Mouse (Mus musculus): Measurements from ENCODE around the gene Alk. TPM values are rescaled to one million over a fixed set of nuclear protein-coding genes. Genes with fewer than 3 reads are reported as not detected.

Alk gene
- total and polyA plus RNA-seq, 3 experiments: not detected

GRCm38 (mm10) chr17:72012775-72013174 is 591.7 kb downstream of the Alk start:
- H3K36me3 ChIP-seq (ENCODE audit: control insufficient read depth in 1 of 2, insufficient read depth in 2 of 2, low read length in 2 of 2): no peaks in the 10 kb centered on the region
- H3K27ac ChIP-seq (ENCODE audit: control insufficient read depth, low read depth, low read length): no peak overlapping the region
- TF ChIP-seq MYC (IDR thresholded peaks at IDR 0.05; ENCODE audit: low read depth, low read length) (no peak), POLR2AphosphoS2 (IDR thresholded peaks at IDR 0.05; ENCODE audit: low read length) (no peak), ETS1 (IDR thresholded peaks at IDR 0.05; ENCODE audit: low read depth, low read length) (no peak), GATA1 (IDR thresholded peaks at IDR 0.05; ENCODE audit: low read depth, low read length) (no peak), TBP (IDR thresholded peaks at IDR 0.05; ENCODE audit: low read depth, low read length) (no peak), ZC3H11A (IDR thresholded peaks at IDR 0.05; ENCODE audit: low read depth, low read length) (no peak), MAZ (IDR thresholded peaks at IDR 0.05; ENCODE audit: low read depth, low read length) (no peak), MAFK (IDR thresholded peaks at IDR 0.05; ENCODE audit: borderline replicate concordance, low read depth, low read length) (no peak), RAD21 (IDR thresholded peaks at IDR 0.05; ENCODE audit: low read depth, low read length) (no peak)
- H3K9ac ChIP-seq (ENCODE audit: control insufficient read depth, low read depth, low read length, poor library complexity, severe bottlenecking): no peak overlapping the region
- H3K27me3 ChIP-seq (ENCODE audit: control insufficient read depth in 1 of 2, insufficient read depth in 2 of 2, low read length in 2 of 2): no peaks in the 10 kb centered on the region
- H3K4me1 ChIP-seq (ENCODE audit: control insufficient read depth in 1 of 2, insufficient read depth in 2 of 2, low read length in 2 of 2): no peaks in the 10 kb centered on the region
- no peaks in the 10 kb centered on the region for H3K79me2 ChIP-seq (ENCODE audit: control insufficient read depth, insufficient read depth, low read length, poor library complexity)
- no peaks in the 10 kb centered on the region for H3K9me3 ChIP-seq (replicated peaks; ENCODE audit: insufficient read depth, low read length)
- H3K4me3 ChIP-seq (ENCODE audit: control insufficient read depth in 1 of 2, insufficient read depth in 1 of 2, low read depth in 2 of 2, low read length in 2 of 2): no peak overlapping the region
- no peak for DNase-seq (ENCODE audit: low read depth, low spot score)

GRCm38 (mm10) chr17:72009836-72010235 is 594.6 kb downstream of the Alk start:
- Histone ChIP-seq H3K4me3 (ENCODE audit: control insufficient read depth in 1 of 2, insufficient read depth in 1 of 2, low read depth in 2 of 2, low read length in 2 of 2) (no peak overlapping the region), H3K27me3 (ENCODE audit: control insufficient read depth in 1 of 2, insufficient read depth in 2 of 2, low read length in 2 of 2) (no peaks in the 10 kb centered on the region), H3K79me2 (ENCODE audit: control insufficient read depth, insufficient read depth, low read length, poor library complexity) (no peaks in the 10 kb centered on the region), H3K9ac (ENCODE audit: control insufficient read depth, low read depth, low read length, poor library complexity, severe bottlenecking) (no peak overlapping the region), H3K4me1 (ENCODE audit: control insufficient read depth in 1 of 2, insufficient read depth in 2 of 2, low read length in 2 of 2) (no peaks in the 10 kb centered on the region), H3K9me3 (replicated peaks; ENCODE audit: insufficient read depth, low read length) (no peaks in the 10 kb centered on the region), H3K27ac (ENCODE audit: control insufficient read depth, low read depth, low read length) (no peak overlapping the region), H3K36me3 (ENCODE audit: control insufficient read depth in 1 of 2, insufficient read depth in 2 of 2, low read length in 2 of 2) (no peaks in the 10 kb centered on the region)
- DNase-seq (ENCODE audit: low read depth, low spot score): no peak
- TF ChIP-seq POLR2AphosphoS2 (IDR thresholded peaks at IDR 0.05; ENCODE audit: low read length) (no peak), BHLHE40 (IDR thresholded peaks at IDR 0.05; ENCODE audit: borderline replicate concordance, low read depth, low read length) (no peak), ZNF384 (IDR thresholded peaks at IDR 0.05; ENCODE audit: low read depth, low read length) (no peak), CTCF (IDR thresholded peaks at IDR 0.05 in 2 of 3, conservative IDR thresholded peaks at IDR 0.05 in 1 of 3; ENCODE audit: control insufficient read depth in 1 of 3, insufficient read depth in 1 of 3, low read depth in 2 of 3, low read length in 3 of 3, poor library complexity in 1 of 3, severe bottlenecking in 1 of 3) (no peak), KAT2A (conservative IDR thresholded peaks at IDR 0.05; ENCODE audit: low read depth, low read length) (no peak), USF2 (IDR thresholded peaks at IDR 0.05; ENCODE audit: borderline replicate concordance in 1 of 2, insufficient read depth in 1 of 2, low read depth in 1 of 2, low read length in 2 of 2) (no peak), GATA1 (IDR thresholded peaks at IDR 0.05; ENCODE audit: low read depth, low read length) (no peak), GABPA (IDR thresholded peaks at IDR 0.05; ENCODE audit: low read depth, low read length) (no peak), TAL1 (IDR thresholded peaks at IDR 0.05; ENCODE audit: low read length) (no peak), ZMIZ1 (IDR thresholded peaks at IDR 0.05; ENCODE audit: low read depth, low read length) (no peak), MXI1 (IDR thresholded peaks at IDR 0.05; ENCODE audit: low read depth, low read length) (no peak), MEF2A (IDR thresholded peaks at IDR 0.05; ENCODE audit: extremely low read depth, insufficient replicate concordance, low read depth, low read length, poor library complexity, severe bottlenecking) (no peak), EP300 (IDR thresholded peaks at IDR 0.05; ENCODE audit: low read depth in 1 of 2, low read length in 2 of 2) (no peak), NRF1 (IDR thresholded peaks at IDR 0.05; ENCODE audit: insufficient read depth, low read depth, low read length, poor library complexity, severe bottlenecking) (no peak)

Measured in MEL (cell line).